Mouse (Mus musculus): Measurements from ENCODE around the gene Fbxw11. TPM values are rescaled to one million over a fixed set of nuclear protein-coding genes. Genes with fewer than 3 reads are reported as not detected.

Fbxw11 gene
- polyA plus RNA-seq, 1 experiment from 2014 or later, result 15.4 TPM

DNA sequence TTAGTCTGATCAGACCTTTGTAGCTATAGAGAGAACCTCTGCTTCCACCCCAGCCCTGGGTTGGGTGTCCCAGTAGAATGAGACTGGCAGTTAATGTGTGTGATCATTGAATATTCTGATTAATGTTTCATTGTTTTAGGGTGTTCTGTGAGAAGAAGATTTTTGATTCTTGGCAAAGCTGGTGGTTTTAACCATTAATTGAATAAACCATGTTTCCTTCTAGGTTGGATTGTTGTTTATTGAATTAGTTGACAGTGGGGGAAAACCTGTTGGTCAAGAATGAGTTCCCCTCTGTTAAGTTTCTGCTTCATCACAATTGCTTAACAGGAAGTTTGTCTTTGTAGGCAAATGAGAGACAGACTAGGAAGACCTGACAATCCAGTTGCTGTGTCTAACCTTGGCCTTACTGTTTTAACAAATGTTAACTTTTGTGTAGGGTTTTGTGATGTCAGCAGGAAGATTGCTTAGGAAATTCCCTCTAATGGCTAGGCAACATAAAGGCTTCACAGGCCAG, 7.8 kb downstream of the Fbxw11 start:
- H3K36me3 ChIP-seq (replicated peaks; ENCODE audit: insufficient read depth, low read length), result no peaks in the 10 kb centered on the region; the same call in 1 of the 2 replicates
- H3K27me3 ChIP-seq (ENCODE audit: insufficient read depth, low read length), result no peaks in the 10 kb centered on the region
- H3K9ac ChIP-seq (replicated peaks), result no peak overlapping the region
- peaks cover 23% of the 10 kb centered on the region for H3K4me1 ChIP-seq (ENCODE audit: insufficient read depth)
- DNase-seq (no peak), ATAC-seq (no peak)
- H3K27ac ChIP-seq (ENCODE audit: low read depth), result 0 out of 2 replicates have a peak overlapping the region, but pooled peaks have one; percentile 0
- no peak overlapping the region for H3K4me3 ChIP-seq (ENCODE audit: low read depth, low read length)
- no peak for TF ChIP-seq CTCF (IDR thresholded peaks at IDR 0.05; ENCODE audit: low read depth)
- no peak for TF ChIP-seq EP300 (IDR thresholded peaks at IDR 0.05; ENCODE audit: low read depth)
- H3K4me2 ChIP-seq (ENCODE audit: low read depth, low read length), result no peak overlapping the region
- H3K9me3 ChIP-seq (ENCODE audit: low read length), result no peaks in the 10 kb centered on the region

DNA sequence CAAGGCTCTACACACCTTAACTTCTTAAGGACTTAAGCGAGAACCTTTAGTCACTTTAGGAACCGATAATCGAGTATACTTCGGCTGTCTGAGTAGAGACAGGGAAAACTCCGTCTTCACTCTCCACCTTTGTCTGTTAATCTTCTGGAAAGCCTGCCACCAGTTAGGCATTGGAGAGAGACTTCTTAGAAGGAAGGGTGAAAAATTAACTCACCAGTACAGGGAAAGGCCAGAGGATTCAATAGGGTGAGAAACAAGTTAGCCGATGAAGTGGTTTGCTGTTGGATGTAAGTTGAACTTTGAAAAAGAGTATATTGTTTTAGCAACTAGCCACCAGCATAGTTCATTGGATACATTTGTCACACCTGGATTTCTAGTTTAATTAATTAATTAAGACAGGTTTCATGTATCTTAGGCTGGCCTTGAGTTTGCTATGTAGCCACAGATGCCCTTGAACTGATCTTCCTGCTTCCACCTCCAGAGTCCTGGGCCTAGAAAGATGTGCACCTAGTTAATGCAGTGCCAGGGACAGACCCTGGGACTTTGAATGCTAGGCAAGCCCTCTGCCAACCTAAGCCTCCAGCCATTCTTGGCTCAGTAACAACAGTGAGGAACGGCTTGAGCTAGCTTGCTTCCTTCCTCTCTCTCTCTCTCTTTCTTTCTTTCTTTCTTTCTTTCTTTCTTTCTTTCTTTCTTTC, 8.5 kb downstream of the Fbxw11 start:
- no peak for TF ChIP-seq CTCF (IDR thresholded peaks at IDR 0.05; ENCODE audit: low read depth)
- TF ChIP-seq EP300 (IDR thresholded peaks at IDR 0.05; ENCODE audit: low read depth), result no peak
- ATAC-seq (no peak), DNase-seq (no peak)
- no peak overlapping the region for H3K4me2 ChIP-seq (ENCODE audit: low read depth, low read length)
- H3K9ac ChIP-seq (replicated peaks), result no peak overlapping the region
- no peaks in the 10 kb centered on the region for H3K27me3 ChIP-seq (ENCODE audit: insufficient read depth, low read length)
- peaks cover 23% of the 10 kb centered on the region for H3K4me1 ChIP-seq (ENCODE audit: insufficient read depth)
- H3K4me3 ChIP-seq (ENCODE audit: low read depth, low read length), result no peak overlapping the region
- no peaks in the 10 kb centered on the region for H3K9me3 ChIP-seq (ENCODE audit: low read length)
- 0 out of 2 replicates have a peak overlapping the region, but pooled peaks have one; percentile 0 for H3K27ac ChIP-seq (ENCODE audit: low read depth)
- no peaks in the 10 kb centered on the region; the same call in 1 of the 2 replicates for H3K36me3 ChIP-seq (replicated peaks; ENCODE audit: insufficient read depth, low read length)
- WGBS (ENCODE audit: insufficient replicate concordance), result 79% methylated on average over 7 of the region's 7 CpGs

DNA sequence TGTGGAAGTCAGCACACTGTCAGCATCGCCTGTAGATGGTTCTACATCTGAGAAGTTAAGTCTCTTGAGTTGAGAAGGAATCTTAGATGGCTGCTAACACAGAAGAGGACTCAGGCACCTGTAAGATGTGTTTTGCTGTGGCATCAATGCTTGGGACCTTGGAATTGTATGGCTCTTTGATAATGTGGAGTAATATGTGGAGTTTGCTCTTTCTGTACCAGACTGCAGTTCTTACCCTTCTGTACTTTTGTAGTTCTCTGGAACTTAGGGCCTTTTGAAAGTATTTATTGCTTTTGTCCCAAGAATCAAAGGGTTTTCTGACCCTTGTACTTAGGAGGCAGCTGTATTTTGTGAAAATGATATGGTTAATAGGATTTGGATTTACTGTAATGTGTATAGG, 9.2 kb downstream of the Fbxw11 start:
- no peaks in the 10 kb centered on the region for H3K9me3 ChIP-seq (ENCODE audit: low read length)
- no peak overlapping the region for H3K4me2 ChIP-seq (ENCODE audit: low read depth, low read length)
- no peak for DNase-seq
- no peak overlapping the region for H3K27ac ChIP-seq (ENCODE audit: low read depth)
- H3K9ac ChIP-seq (replicated peaks), result no peak overlapping the region
- peaks cover 23% of the 10 kb centered on the region for H3K4me1 ChIP-seq (ENCODE audit: insufficient read depth)
- H3K4me3 ChIP-seq (ENCODE audit: low read depth, low read length), result no peak overlapping the region
- no peak for TF ChIP-seq EP300 (IDR thresholded peaks at IDR 0.05; ENCODE audit: low read depth)
- TF ChIP-seq CTCF (IDR thresholded peaks at IDR 0.05; ENCODE audit: low read depth), result no peak
- no peaks in the 10 kb centered on the region for H3K27me3 ChIP-seq (ENCODE audit: insufficient read depth, low read length)
- WGBS (ENCODE audit: insufficient replicate concordance), result 72% methylated on average over 1 of the region's 1 CpGs
- no peak for ATAC-seq
- no peaks in the 10 kb centered on the region; the same call in 1 of the 2 replicates for H3K36me3 ChIP-seq (replicated peaks; ENCODE audit: insufficient read depth, low read length)

DNA sequence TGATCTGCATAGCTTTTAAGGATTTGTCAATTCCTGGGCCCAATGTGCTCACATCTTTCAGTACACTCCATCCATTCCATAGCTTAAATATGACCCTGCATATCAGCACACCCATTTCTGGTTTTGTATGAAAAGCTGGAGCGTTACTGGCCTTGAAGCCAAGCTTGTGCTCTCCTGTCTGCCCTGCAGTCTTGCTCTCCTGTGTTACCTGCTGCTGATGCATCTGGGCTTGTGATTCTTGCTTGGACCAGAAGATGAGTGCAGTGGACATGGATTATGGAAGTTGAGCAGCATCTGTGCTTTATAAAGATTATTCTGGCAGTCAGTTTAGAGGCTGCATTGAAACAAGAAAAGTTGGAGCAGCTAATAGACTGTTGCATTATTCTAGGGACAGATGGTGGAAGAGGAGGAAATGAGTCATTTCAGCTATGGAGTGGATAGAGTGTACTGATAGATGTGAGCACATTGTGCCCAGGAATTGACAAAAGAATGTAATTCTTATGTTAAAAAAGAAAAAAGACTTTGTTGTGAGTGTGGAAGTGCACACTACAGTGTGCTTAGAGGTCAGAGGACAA, 19.6 kb downstream of the Fbxw11 start:
- Histone ChIP-seq H3K36me3 (replicated peaks; ENCODE audit: insufficient read depth, low read length) (peaks cover 2% of the 10 kb centered on the region; the same call in 1 of the 2 replicates), H3K27ac (ENCODE audit: low read depth) (no peak overlapping the region), H3K4me3 (ENCODE audit: low read depth, low read length) (no peak overlapping the region), H3K9me3 (ENCODE audit: low read length) (no peaks in the 10 kb centered on the region), H3K4me1 (ENCODE audit: insufficient read depth) (peaks cover 20% of the 10 kb centered on the region), H3K27me3 (ENCODE audit: insufficient read depth, low read length) (no peaks in the 10 kb centered on the region), H3K9ac (replicated peaks) (no peak overlapping the region), H3K4me2 (ENCODE audit: low read depth, low read length) (no peak overlapping the region)
- no peak for TF ChIP-seq CTCF (IDR thresholded peaks at IDR 0.05; ENCODE audit: low read depth)
- TF ChIP-seq EP300 (IDR thresholded peaks at IDR 0.05; ENCODE audit: low read depth), result no peak
- ATAC-seq (no peak), DNase-seq (no peak)
- WGBS (ENCODE audit: insufficient replicate concordance), result 64% methylated on average over 1 of the region's 1 CpGs

DNA sequence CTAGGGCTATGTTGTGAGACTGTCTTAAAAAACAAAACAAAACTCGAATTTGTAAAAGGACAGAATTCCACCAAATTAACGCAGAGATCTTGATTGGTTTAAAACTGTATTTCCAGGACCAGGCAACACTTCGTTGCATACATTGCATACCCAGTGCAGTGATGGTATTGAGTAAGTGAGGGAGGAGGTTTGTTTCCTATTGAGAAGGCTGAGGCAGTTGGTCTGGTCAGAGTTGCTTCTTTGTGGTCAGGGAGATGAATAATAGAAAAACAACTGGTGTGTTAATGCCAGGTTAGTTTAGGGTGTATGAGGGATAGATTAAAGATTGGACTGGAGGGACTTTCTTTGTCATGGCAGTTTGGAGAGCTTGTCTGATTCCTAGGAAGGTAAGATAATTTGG, 23.1 kb downstream of the Fbxw11 start:
- no peak for DNase-seq
- 71% methylated on average over 3 of the region's 3 CpGs for WGBS (ENCODE audit: insufficient replicate concordance)
- no peaks in the 10 kb centered on the region for H3K27me3 ChIP-seq (ENCODE audit: insufficient read depth, low read length)
- no peak overlapping the region for H3K9ac ChIP-seq (replicated peaks)
- peaks cover 2% of the 10 kb centered on the region; the same call in 1 of the 2 replicates for H3K36me3 ChIP-seq (replicated peaks; ENCODE audit: insufficient read depth, low read length)
- H3K4me2 ChIP-seq (ENCODE audit: low read depth, low read length), result no peak overlapping the region
- H3K4me1 ChIP-seq (ENCODE audit: insufficient read depth), result peaks cover 18% of the 10 kb centered on the region
- H3K4me3 ChIP-seq (ENCODE audit: low read depth, low read length), result no peak overlapping the region
- no peak for ATAC-seq
- H3K9me3 ChIP-seq (ENCODE audit: low read length), result no peaks in the 10 kb centered on the region
- TF ChIP-seq CTCF (IDR thresholded peaks at IDR 0.05; ENCODE audit: low read depth), result no peak
- no peak for TF ChIP-seq EP300 (IDR thresholded peaks at IDR 0.05; ENCODE audit: low read depth)
- H3K27ac ChIP-seq (ENCODE audit: low read depth), result no peak overlapping the region

DNA sequence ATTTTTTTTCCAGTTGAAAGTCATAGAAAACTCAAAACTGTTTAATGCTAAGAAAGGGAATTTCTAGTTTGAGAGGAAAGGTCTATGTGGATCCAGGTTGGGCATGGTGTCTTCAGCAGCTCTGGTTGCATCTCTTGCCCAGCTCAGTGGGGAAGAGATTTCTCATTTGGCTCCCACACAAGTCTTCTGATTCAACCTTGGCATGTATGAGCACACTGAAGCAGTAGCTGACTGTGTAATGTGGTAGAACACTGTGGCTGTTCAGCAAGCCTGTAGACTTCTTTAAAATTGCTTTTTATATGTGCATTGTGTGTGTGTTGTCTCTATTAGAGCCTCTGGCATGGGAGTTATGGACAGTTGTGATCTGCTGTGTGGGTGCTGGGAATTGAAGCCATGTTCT, 24.5 kb downstream of the Fbxw11 start:
- no peak for ATAC-seq
- no peaks in the 10 kb centered on the region for H3K9me3 ChIP-seq (ENCODE audit: low read length)

More for the DNA sequence above, 24.5 kb downstream of the Fbxw11 start:
- Histone ChIP-seq H3K27ac (ENCODE audit: low read depth) (no peak overlapping the region), H3K4me2 (ENCODE audit: low read depth, low read length) (no peak overlapping the region), H3K9ac (replicated peaks) (no peak overlapping the region), H3K27me3 (ENCODE audit: insufficient read depth, low read length) (no peaks in the 10 kb centered on the region), H3K4me1 (ENCODE audit: insufficient read depth) (peaks cover 20% of the 10 kb centered on the region), H3K4me3 (ENCODE audit: low read depth, low read length) (no peak overlapping the region), H3K36me3 (replicated peaks; ENCODE audit: insufficient read depth, low read length) (peaks cover 2% of the 10 kb centered on the region; the same call in 1 of the 2 replicates)
- no peak for DNase-seq
- TF ChIP-seq EP300 (IDR thresholded peaks at IDR 0.05; ENCODE audit: low read depth) (no peak), CTCF (IDR thresholded peaks at IDR 0.05; ENCODE audit: low read depth) (no peak)

All from liver, postnatal 0 days (tissue).